Mouse (Mus musculus) brain, embryonic 14.5 days (tissue): ENCODE measurements at regions not wholly inside any gene's neighbourhood (a gene's known extent, or its start where the extent isn't known, plus 50 kb on each side); places are given as distances from the start of the nearest gene placed in this dataset.

ENCODE experiments used
- CTCF ChIP-seq: fragments of 200-500 bp; IDR thresholded peaks from 2 replicates; pipeline ENCODE4 v1.5.1; 2012; ENCODE audit warnings: inconsistent platforms, mild to moderate bottlenecking, moderate library complexity, borderline replicate concordance; ENCODE audit not compliant: insufficient read depth, insufficient read length; ENCODE audit errors: extremely low read depth
- POLR2A ChIP-seq: fragments of 200-500 bp; IDR thresholded peaks from 2 replicates; pipeline ENCODE4 v1.6.1; 2012; ENCODE audit warnings: mild to moderate bottlenecking, inconsistent platforms, borderline replicate concordance; ENCODE audit not compliant: poor library complexity, insufficient read depth, insufficient read length, severe bottlenecking; ENCODE audit errors: extremely low read depth

GRCm38 (mm10) chr9:101710611-101711071 lies 151.0 kb upstream of the 9630041A04Rik start:
- no peak for TF ChIP-seq CTCF
- no peak for TF ChIP-seq POLR2A
